Mouse (Mus musculus) intestine, embryonic 14.5 days (tissue): Measurements from ENCODE around the gene Hist1h2bh. TPM values are rescaled to one million over a fixed set of nuclear protein-coding genes. Genes with fewer than 3 reads are reported as not detected.

ENCODE experiments used
- ATAC-seq: fragments of 200-750 bp; cut with Nextera tagmentation; replicated peaks from 2 replicates; pipeline ENCODE4 v1.8.0; 2017; ENCODE audit warnings: low read depth, moderate number of reproducible peaks, moderate TSS enrichment, moderate library complexity; ENCODE audit not compliant: low FRiP score, low TSS enrichment
- DNase-seq: peaks from one replicate; pipeline ENCODE4 v3.0.0-alpha.2; 2018; ENCODE audit warnings: low spot score
- H3K27ac ChIP-seq: fragments of 300-500 bp; sonication (generic); 2 replicates; pipeline ENCODE4 v1.5.1; 2014; ENCODE audit warnings: low read depth, mild to moderate bottlenecking, control low read depth
- H3K27me3 ChIP-seq: fragments of 300-500 bp; sonication (generic); replicated peaks from 2 replicates; pipeline ENCODE4 v1.6.1; 2014; ENCODE audit warnings: low read length, control low read depth; ENCODE audit not compliant: control insufficient read depth, insufficient read depth
- H3K36me3 ChIP-seq: fragments of 300-500 bp; sonication (generic); 2 replicates; pipeline ENCODE4 v1.6.1; 2014; ENCODE audit warnings: low read length, control low read depth; ENCODE audit not compliant: control insufficient read depth, insufficient read depth
- H3K4me1 ChIP-seq: fragments of 300-500 bp; sonication (generic); replicated peaks from 2 replicates; pipeline ENCODE4 v1.6.1; 2014; ENCODE audit warnings: low read length, control low read depth, mixed read lengths; ENCODE audit not compliant: control insufficient read depth, insufficient read depth
- H3K4me2 ChIP-seq: fragments of 300-500 bp; sonication (generic); 2 replicates; pipeline ENCODE4 v1.6.1; 2014; ENCODE audit warnings: low read length
- H3K4me3 ChIP-seq: fragments of 300-500 bp; sonication (generic); 2 replicates; pipeline ENCODE4 v1.5.1; 2014; ENCODE audit warnings: low read depth, low read length, control low read depth, mixed read lengths
- H3K9ac ChIP-seq: fragments of 300-500 bp; sonication (generic); 2 replicates; pipeline ENCODE4 v1.6.1; 2014; ENCODE audit warnings: mild to moderate bottlenecking, low read length
- H3K9me3 ChIP-seq: fragments of 300-500 bp; sonication (generic); 2 replicates; pipeline ENCODE4 v1.6.1; 2016; ENCODE audit warnings: low read length, control low read depth; ENCODE audit not compliant: control insufficient read depth
- WGBS: fragments of 180-500 bp; shearing (Covaris S2); extraction: QIAGEN DNeasy Blood & Tissue Kit; methylation state at CpG from one replicate; pipeline ENCODE4 v1.1.7; 2014; 5-methylcytosine and 5-hydroxymethylcytosine counted together
- polyA plus RNA-seq: library from polyadenylated mRNA; unstranded; fragments of >200 nt; fragmentation: Nextera tagmentation; extraction: Ambion mirVana; gene quantifications from 2 replicates; pipeline ENCODE4 v1.2.1, GENCODE M21; 2014

Hist1h2bh gene
- polyA plus RNA-seq, 1 experiment from 2014 or later, result 1.1 TPM

DNA sequence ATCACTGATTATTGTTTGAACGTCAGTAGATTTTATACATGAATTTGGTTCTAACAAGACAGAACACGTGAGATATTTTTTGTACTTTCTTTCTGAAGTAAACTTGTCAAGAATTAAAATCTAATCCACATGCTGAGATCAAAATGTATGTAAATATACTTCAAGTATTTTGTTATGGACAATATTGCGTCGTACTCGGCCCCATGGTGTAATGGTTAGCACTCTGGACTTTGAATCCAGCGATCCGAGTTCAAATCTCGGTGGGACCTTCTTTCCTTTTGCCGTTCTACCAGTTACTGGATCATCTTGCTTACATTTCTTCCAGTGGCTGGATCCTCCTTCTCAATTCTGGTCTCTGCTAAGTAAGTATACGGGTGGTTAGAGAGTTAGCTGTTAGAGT lies 23.8 kb downstream of the Hist1h2bh start:
- 0% methylated on average over 10 of the region's 10 CpGs for WGBS
- Histone ChIP-seq H3K9ac (peak overlapping the region; percentile 22; the same call in 1 of the 2 replicates), H3K4me2 (peak overlapping the region; percentile 93), H3K27ac (0 out of 2 replicates have a peak overlapping the region, but pooled peaks have one; percentile 57), H3K36me3 (no peaks in the 10 kb centered on the region), H3K9me3 (no peaks in the 10 kb centered on the region), H3K4me3 (peak overlapping the region; percentile 70), H3K4me1 (0 out of 2 replicates have a peak, but pooled peaks cover 4% of the 10 kb centered on the region), H3K27me3 (no peaks in the 10 kb centered on the region)
- DNase-seq, result peak; percentile 92
- ATAC-seq, result peak; percentile 45; the same call in 1 of the 2 replicates

DNA sequence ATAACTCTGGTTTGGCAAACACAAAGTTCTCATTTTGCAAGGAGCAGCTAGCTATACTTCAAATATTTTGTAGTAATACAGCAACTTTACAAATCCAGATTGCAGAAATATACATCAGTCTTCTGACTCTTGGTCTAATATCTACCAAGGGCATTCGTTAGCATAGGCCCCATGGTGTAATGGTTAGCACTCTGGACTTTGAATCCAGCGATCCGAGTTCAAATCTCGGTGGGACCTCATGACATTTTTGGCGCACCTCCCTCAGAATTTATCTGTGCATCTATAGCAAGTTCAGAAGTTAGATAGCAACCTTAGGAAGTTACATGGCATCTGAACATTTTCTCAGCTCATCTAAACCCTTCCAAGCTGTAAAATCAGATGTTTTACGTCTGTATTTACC lies 24.3 kb downstream of the Hist1h2bh start:
- WGBS, result under 1% methylated on average over 6 of the region's 6 CpGs
- peak overlapping the region; percentile 22; the same call in 1 of the 2 replicates for H3K9ac ChIP-seq
- no peaks in the 10 kb centered on the region for H3K9me3 ChIP-seq
- H3K27ac ChIP-seq, result 0 out of 2 replicates have a peak overlapping the region, but pooled peaks have one; percentile 57
- DNase-seq (peak; percentile 93), ATAC-seq (peak; percentile 65; the same call in 1 of the 2 replicates)
- H3K4me2 ChIP-seq, result peak overlapping the region; percentile 93
- no peaks in the 10 kb centered on the region for H3K27me3 ChIP-seq
- H3K4me1 ChIP-seq, result 0 out of 2 replicates have a peak, but pooled peaks cover 4% of the 10 kb centered on the region
- peak overlapping the region; percentile 70 for H3K4me3 ChIP-seq
- no peaks in the 10 kb centered on the region for H3K36me3 ChIP-seq

DNA sequence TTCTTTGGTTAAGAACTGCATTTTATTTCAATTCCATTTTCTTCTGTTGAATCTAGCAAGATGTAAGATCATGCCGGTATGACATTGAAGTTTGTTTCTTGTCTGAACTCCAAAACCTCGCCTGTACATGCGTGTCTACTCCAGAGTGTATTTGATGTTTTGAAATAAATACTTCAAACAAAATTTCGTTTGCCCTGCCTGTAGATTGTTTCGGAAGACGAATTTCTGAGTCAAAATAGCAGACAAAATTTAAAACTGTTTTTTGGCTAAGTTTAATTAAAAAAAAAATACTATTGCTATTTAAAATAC lies 24.9 kb downstream of the Hist1h2bh start:
- H3K27ac ChIP-seq, result no peak overlapping the region
- peak overlapping the region; percentile 70 for H3K4me3 ChIP-seq
- no peak for ATAC-seq
- H3K27me3 ChIP-seq, result no peaks in the 10 kb centered on the region
- DNase-seq, result no peak
- WGBS, result under 1% methylated on average over 6 of the region's 6 CpGs
- peak overlapping the region; percentile 43 for H3K9ac ChIP-seq
- no peaks in the 10 kb centered on the region for H3K36me3 ChIP-seq
- H3K9me3 ChIP-seq, result no peaks in the 10 kb centered on the region
- peak overlapping the region; percentile 93 for H3K4me2 ChIP-seq
- H3K4me1 ChIP-seq, result 0 out of 2 replicates have a peak, but pooled peaks cover 4% of the 10 kb centered on the region

DNA sequence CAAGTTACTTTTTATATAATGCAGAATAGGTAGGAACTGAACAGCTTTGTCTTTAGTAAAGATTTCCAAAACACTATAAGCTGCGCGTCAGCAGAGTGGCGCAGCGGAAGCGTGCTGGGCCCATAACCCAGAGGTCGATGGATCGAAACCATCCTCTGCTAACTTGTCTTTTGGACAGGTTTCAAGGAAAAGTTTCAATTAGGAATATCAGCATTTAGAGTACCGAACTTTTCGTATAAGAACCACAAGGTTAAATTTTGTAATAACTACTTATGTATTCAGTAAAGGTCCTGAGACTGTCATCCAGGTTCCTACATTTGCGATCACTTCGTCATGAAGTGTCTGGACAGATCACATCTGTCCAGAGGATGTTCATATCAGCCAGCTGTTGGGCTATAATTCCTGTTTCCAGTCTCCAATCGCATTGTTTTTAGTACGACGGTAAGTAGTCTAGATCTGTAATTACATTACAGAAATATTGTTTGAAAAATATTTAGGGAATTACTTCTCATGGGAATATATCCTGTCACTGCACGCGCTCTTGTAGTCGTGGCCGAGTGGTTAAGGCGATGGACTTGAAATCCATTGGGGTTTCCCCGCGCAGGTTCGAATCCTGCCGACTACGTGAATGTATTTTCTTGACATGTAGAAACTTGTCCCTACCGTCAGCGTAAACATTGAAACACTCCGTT lies 25.4 kb downstream of the Hist1h2bh start:
- no peaks in the 10 kb centered on the region for H3K36me3 ChIP-seq
- H3K27me3 ChIP-seq, result no peaks in the 10 kb centered on the region
- 0 out of 2 replicates have a peak, but pooled peaks cover 4% of the 10 kb centered on the region for H3K4me1 ChIP-seq
- peak; percentile 96 for DNase-seq
- H3K9ac ChIP-seq, result peak overlapping the region; percentile 48
- H3K9me3 ChIP-seq, result no peaks in the 10 kb centered on the region
- ATAC-seq, result peak; percentile 89
- H3K4me2 ChIP-seq, result peak overlapping the region; percentile 93
- H3K27ac ChIP-seq, result peak overlapping the region; percentile 71
- peak overlapping the region; percentile 70 for H3K4me3 ChIP-seq
- under 1% methylated on average over 27 of the region's 27 CpGs for WGBS

DNA sequence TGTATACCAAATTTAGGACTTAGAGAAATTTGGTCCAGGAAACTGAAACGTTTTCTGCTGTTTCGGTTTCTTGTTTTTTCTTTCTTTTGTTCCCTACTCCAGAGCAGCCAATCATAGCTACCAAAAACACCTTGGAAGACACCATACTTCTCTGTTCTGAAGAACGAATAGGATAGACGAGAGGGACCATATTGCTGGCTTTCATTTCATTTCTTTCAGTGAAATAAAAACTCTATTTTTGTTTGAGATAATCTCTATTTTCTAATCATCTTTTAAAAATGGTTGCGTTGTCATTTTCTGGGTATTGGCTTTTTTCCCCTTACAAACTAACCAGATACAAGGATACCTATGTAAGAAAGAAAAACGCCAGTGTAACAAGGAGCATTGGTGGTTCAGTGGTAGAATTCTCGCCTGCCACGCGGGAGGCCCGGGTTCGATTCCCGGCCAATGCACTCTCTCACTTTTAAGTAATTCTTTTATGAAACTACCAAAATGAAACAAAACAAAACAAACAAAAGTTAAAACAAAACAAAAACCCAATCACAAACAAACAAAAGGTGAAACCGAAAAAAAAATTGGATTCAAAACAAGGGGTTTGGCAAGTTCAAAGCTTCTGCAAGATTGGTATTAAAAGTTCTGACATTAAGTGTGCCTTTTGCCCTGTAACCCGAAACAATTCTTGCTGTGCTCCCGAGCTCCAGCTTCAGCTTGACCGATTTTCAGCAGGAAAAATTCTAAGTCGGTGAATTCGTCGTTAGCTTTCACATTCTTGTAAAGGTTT lies 26.2 kb downstream of the Hist1h2bh start:
- Histone ChIP-seq H3K9me3 (no peaks in the 10 kb centered on the region), H3K9ac (peak overlapping the region; percentile 48), H3K36me3 (no peaks in the 10 kb centered on the region), H3K27me3 (no peaks in the 10 kb centered on the region), H3K4me2 (peak overlapping the region; percentile 93), H3K27ac (peak overlapping the region; percentile 71; the same call in 1 of the 2 replicates), H3K4me1 (0 out of 2 replicates have a peak, but pooled peaks cover 4% of the 10 kb centered on the region), H3K4me3 (peak overlapping the region; percentile 70)
- peak; percentile 90 for DNase-seq
- WGBS, result under 1% methylated on average over 19 of the region's 19 CpGs
- peak; percentile 75 for ATAC-seq

DNA sequence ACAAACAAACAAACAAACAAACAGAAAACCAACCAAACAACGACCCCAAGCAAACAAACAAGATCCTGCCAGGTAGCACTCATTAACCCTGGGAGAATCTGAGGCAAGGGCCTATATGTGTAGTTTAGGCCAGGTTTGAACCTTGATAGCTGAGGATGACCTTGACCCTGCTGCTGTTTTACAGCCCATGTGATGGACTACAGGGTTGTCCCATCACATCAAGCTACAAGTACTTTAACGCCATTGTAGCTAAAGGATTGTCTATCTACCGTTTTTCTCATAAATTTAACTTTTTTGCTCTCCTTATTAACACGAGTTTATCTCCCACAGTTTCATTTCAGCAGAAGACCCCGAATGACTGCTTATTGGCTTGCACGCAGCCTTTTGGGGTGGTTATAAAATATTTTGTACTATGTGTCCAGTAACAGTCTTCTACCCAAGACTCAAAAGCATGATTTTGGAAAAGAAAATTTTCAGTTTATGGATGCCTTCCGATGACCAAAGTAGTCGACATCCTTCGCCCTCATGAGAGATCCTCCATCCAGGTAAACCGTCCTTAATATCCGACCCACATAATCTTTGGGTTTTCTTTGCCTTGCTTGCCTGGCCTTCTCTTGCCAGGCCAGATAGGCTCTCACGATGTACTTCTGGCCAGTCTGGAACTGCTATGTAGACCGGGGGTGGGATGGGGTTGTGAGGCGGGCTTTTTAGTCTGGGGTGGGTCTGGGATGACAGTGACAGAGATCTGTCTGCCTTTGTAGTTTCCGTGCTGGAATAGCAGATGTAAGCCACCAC lies 27.2 kb downstream of the Hist1h2bh start:
- H3K27ac ChIP-seq, result no peak overlapping the region
- no peak for ATAC-seq
- H3K4me2 ChIP-seq, result peak overlapping the region; percentile 58
- H3K4me1 ChIP-seq, result 0 out of 2 replicates have a peak, but pooled peaks cover 4% of the 10 kb centered on the region
- H3K9me3 ChIP-seq, result no peaks in the 10 kb centered on the region
- no peaks in the 10 kb centered on the region for H3K27me3 ChIP-seq
- DNase-seq, result peak; percentile 66
- H3K9ac ChIP-seq, result peak overlapping the region; percentile 40
- no peaks in the 10 kb centered on the region for H3K36me3 ChIP-seq
- WGBS, result 49% methylated on average over 15 of the region's 15 CpGs
- H3K4me3 ChIP-seq, result peak overlapping the region; percentile 70

DNA sequence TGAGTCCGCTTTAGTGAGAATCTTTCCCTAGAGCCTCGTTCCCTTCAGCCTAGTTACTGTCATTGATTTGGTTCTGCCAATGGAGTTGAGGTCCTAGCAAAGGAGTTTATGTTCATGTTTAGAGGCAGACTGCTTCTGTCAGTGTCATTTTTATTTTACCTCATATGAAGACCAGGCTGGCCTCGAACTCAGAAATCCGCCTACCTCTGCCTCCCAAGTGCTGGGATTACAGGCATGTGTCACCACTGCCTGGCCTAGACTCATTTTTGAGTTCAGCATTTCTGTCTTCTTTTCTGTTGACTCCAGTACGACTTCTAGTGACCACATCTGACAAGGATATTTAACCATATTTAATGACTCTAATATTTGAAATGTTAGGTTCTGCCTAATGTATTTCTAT lies 27.9 kb downstream of the Hist1h2bh start:
- H3K4me2 ChIP-seq, result no peak overlapping the region
- no peak for DNase-seq
- WGBS, result 80% methylated on average over 5 of the region's 5 CpGs
- ATAC-seq, result no peak
- H3K9me3 ChIP-seq, result no peaks in the 10 kb centered on the region
- no peak overlapping the region for H3K27ac ChIP-seq
- H3K4me3 ChIP-seq, result no peak overlapping the region
- peaks cover 10% of the 10 kb centered on the region for H3K4me1 ChIP-seq
- H3K9ac ChIP-seq, result no peak overlapping the region
- H3K36me3 ChIP-seq, result no peaks in the 10 kb centered on the region
- no peaks in the 10 kb centered on the region for H3K27me3 ChIP-seq

DNA sequence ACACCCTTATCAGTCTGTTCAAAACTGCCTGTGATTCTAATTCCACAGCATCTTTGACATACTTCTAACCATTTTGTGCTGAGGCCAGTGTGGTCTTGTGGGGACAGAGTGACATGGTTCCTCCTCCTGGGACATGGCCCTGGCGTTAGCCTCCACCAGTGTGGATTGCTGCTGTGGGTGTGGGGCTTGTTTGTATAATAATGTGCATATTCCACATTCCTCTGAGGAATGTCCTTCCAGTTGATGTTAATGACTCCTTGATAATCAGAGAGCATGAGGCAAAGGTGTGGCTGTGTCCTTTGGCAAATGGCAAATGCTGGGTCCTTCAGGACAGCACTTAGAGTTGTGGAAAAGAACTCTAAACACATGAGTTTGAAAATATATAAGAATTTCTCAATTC lies 29.7 kb downstream of the Hist1h2bh start:
- Histone ChIP-seq H3K27me3 (no peaks in the 10 kb centered on the region), H3K36me3 (no peaks in the 10 kb centered on the region), H3K4me2 (no peak overlapping the region), H3K4me3 (no peak overlapping the region), H3K9ac (no peak overlapping the region), H3K27ac (no peak overlapping the region), H3K9me3 (no peaks in the 10 kb centered on the region), H3K4me1 (peaks cover 14% of the 10 kb centered on the region)
- no peak for DNase-seq
- 76% methylated on average over 1 of the region's 1 CpGs for WGBS
- no peak for ATAC-seq
